Mouse (Mus musculus) neural tube, embryonic 14.5 days (tissue): Measurements from ENCODE around the gene Lpcat2. TPM values are rescaled to one million over a fixed set of nuclear protein-coding genes. Genes with fewer than 3 reads are reported as not detected.
"Not testable (repeated sequence)": the region's sequence is repeated elsewhere in the genome, so short reads cannot be mapped to it uniquely, and the experiment has no call there.

Experiments used
- ATAC-seq: fragments of 200-750 bp; cut with Nextera tagmentation; 2 replicates; pipeline ENCODE4 v1.8.0; 2017; ENCODE audit warnings: low read depth, mild to moderate bottlenecking, moderate TSS enrichment, moderate library complexity
- H3K27ac ChIP-seq: fragments of 300-500 bp; sonication (generic); 2 replicates; pipeline ENCODE4 v1.5.1; 2014; ENCODE audit warnings: low read depth, mild to moderate bottlenecking, control low read depth, low read length, moderate library complexity, mixed read lengths
- H3K27me3 ChIP-seq: fragments of 300-500 bp; sonication (generic); 2 replicates; pipeline ENCODE4 v1.6.1; 2014; ENCODE audit warnings: low read length; ENCODE audit not compliant: control insufficient read depth, insufficient read depth
- H3K36me3 ChIP-seq: fragments of 300-500 bp; sonication (generic); 2 replicates; pipeline ENCODE4 v1.6.1; 2014; ENCODE audit warnings: low read length, mixed read lengths; ENCODE audit not compliant: control insufficient read depth, insufficient read depth
- H3K4me1 ChIP-seq: fragments of 300-500 bp; sonication (generic); 2 replicates; pipeline ENCODE4 v1.6.1; 2014; ENCODE audit warnings: low read length; ENCODE audit not compliant: control insufficient read depth, insufficient read depth
- H3K4me2 ChIP-seq: fragments of 300-500 bp; sonication (generic); 2 replicates; pipeline ENCODE4 v1.6.1; 2014; ENCODE audit warnings: mild to moderate bottlenecking, low read depth, low read length, control low read depth
- H3K4me3 ChIP-seq: fragments of 300-500 bp; sonication (generic); 2 replicates; pipeline ENCODE4 v1.5.1; 2014; ENCODE audit warnings: low read depth, low read length, control low read depth, mixed read lengths
- H3K9ac ChIP-seq: fragments of 300-500 bp; sonication (generic); replicated peaks from 2 replicates; pipeline ENCODE4 v1.6.1; 2014; ENCODE audit warnings: low read depth, mild to moderate bottlenecking, control low read depth, low read length, mixed read lengths
- H3K9me3 ChIP-seq: fragments of 300-500 bp; sonication (generic); 2 replicates; pipeline ENCODE4 v1.6.1; 2016; ENCODE audit warnings: low read length; ENCODE audit not compliant: control insufficient read depth
- WGBS: fragments of 180-500 bp; shearing (Covaris S2); extraction: QIAGEN DNeasy Blood & Tissue Kit; methylation state at CpG from one replicate; pipeline ENCODE4 v1.1.7; 2014; 5-methylcytosine and 5-hydroxymethylcytosine counted together
- polyA plus RNA-seq: library from polyadenylated mRNA; unstranded; fragments of >200 nt; fragmentation: Nextera tagmentation; extraction: Ambion mirVana; gene quantifications from 2 replicates; pipeline ENCODE4 v1.2.1, GENCODE M21; 2014

Lpcat2 gene
- polyA plus RNA-seq, 1 experiment from 2014 or later: 13.1 TPM

- H3K4me3 ChIP-seq: no peak overlapping the region
- H3K27ac ChIP-seq: peak overlapping the region; percentile 52; the same call in 1 of the 2 replicates
- no peaks in the 10 kb centered on the region for H3K9me3 ChIP-seq
- no peak overlapping the region for H3K9ac ChIP-seq
- H3K36me3 ChIP-seq: no peaks in the 10 kb centered on the region
- 6% methylated on average over 7 of the region's 7 CpGs for WGBS
- peaks cover 19% of the 10 kb centered on the region; the same call in 1 of the 2 replicates for H3K4me1 ChIP-seq
- no peak overlapping the region for H3K4me2 ChIP-seq
- peak; percentile 68; the same call in 1 of the 2 replicates for ATAC-seq
- H3K27me3 ChIP-seq: no peaks in the 10 kb centered on the region
These were observed 15.1 kb downstream of the Lpcat2 start for GRCm38 (mm10) chr8:92870281-92870680.

GRCm38 (mm10) chr8:92872063-92872759 lies 17.1 kb downstream of the Lpcat2 start:
- H3K9me3 ChIP-seq: no peaks in the 10 kb centered on the region
- WGBS: 36% methylated on average over 10 of the region's 10 CpGs
- no peak overlapping the region for H3K4me2 ChIP-seq
- no peaks in the 10 kb centered on the region for H3K27me3 ChIP-seq
- peak overlapping the region; percentile 22; the same call in 1 of the 2 replicates for H3K27ac ChIP-seq
- no peak for ATAC-seq
- no peaks in the 10 kb centered on the region for H3K36me3 ChIP-seq
- H3K4me1 ChIP-seq: peaks cover 19% of the 10 kb centered on the region; the same call in 1 of the 2 replicates
- no peak overlapping the region for H3K9ac ChIP-seq
- H3K4me3 ChIP-seq: no peak overlapping the region

- 50% methylated on average over 10 of the region's 10 CpGs for WGBS
- no peak overlapping the region for H3K4me3 ChIP-seq
- H3K36me3 ChIP-seq: no peaks in the 10 kb centered on the region
- no peaks in the 10 kb centered on the region for H3K27me3 ChIP-seq
- no peak for ATAC-seq
- no peaks in the 10 kb centered on the region for H3K9me3 ChIP-seq
- H3K4me2 ChIP-seq: no peak overlapping the region
- H3K4me1 ChIP-seq: peaks cover 8% of the 10 kb centered on the region; the same call in 1 of the 2 replicates
- H3K27ac ChIP-seq: no peak overlapping the region
- H3K9ac ChIP-seq: no peak overlapping the region
These were observed 20.7 kb downstream of the Lpcat2 start for GRCm38 (mm10) chr8:92875795-92876194.

GRCm38 (mm10) chr8:92881247-92881646 lies 26.1 kb downstream of the Lpcat2 start:
- 72% methylated on average over 4 of the region's 4 CpGs for WGBS
- no peak overlapping the region for H3K9ac ChIP-seq
- no peaks in the 10 kb centered on the region for H3K36me3 ChIP-seq
- no peak overlapping the region for H3K27ac ChIP-seq
- H3K27me3 ChIP-seq: no peaks in the 10 kb centered on the region
- H3K4me2 ChIP-seq: no peak overlapping the region
- no peak for ATAC-seq
- no peaks in the 10 kb centered on the region for H3K9me3 ChIP-seq
- no peak overlapping the region for H3K4me3 ChIP-seq
- H3K4me1 ChIP-seq: no peaks in the 10 kb centered on the region

DNA sequence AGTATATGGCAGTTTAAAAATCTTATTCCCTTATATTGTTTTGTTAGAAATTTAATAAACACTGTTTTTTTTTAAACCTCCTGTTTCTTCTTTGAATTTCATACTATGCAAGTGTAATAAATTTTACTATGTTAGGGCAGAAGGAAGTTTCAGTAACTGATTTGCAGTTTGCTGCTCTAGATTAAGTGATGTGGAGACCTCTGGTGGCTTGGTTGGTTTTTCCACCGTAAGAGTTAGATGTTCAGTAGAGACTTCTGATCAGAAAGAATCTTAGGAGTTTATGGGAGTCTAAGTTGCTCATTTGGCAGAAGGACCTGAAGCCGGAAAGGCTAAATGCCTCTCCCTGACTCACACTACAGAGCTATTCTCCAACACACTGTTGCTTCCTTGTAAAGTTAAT lies 28.6 kb downstream of the Lpcat2 start:
- no peak for ATAC-seq
- H3K27ac ChIP-seq: no peak overlapping the region
- WGBS: 84% methylated on average over 2 of the region's 2 CpGs

GRCm38 (mm10) chr8:92892216-92892615 lies 37.1 kb downstream of the Lpcat2 start:
- H3K27me3 ChIP-seq, ATAC-seq, H3K4me1 ChIP-seq, H3K9me3 ChIP-seq, H3K4me3 ChIP-seq, H3K9ac ChIP-seq, H3K27ac ChIP-seq, H3K36me3 ChIP-seq, H3K4me2 ChIP-seq: not testable (repeated sequence)
- WGBS: 89% methylated on average over 3 of the region's 3 CpGs

More for the DNA sequence above, 28.6 kb downstream of the Lpcat2 start:
- H3K4me2 ChIP-seq: no peak overlapping the region
- no peaks in the 10 kb centered on the region for H3K9me3 ChIP-seq
- H3K36me3 ChIP-seq: no peaks in the 10 kb centered on the region
- H3K4me3 ChIP-seq: no peak overlapping the region
- no peaks in the 10 kb centered on the region for H3K4me1 ChIP-seq
- no peaks in the 10 kb centered on the region for H3K27me3 ChIP-seq
- H3K9ac ChIP-seq: no peak overlapping the region

DNA sequence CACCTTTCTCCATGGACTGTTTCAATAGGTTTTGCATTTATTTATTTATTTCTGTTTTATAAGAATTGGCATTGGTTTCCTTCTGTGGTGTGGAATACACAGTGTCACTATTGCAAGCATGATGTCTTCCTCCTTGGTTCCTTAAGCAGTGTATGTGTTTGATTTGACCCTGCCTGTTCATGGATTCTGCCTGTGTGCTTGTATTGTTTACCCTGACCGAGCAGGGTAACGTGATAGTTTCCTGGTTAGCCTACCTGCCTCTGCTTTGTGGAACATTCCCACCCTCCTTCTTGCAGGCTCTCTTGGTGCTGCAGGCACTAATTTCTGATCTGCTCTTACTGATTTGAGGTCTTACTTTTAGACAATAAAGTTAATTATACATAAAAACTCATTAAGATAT lies 38.7 kb downstream of the Lpcat2 start:
- Histone ChIP-seq H3K4me3 (no peak overlapping the region), H3K27ac (no peak overlapping the region), H3K4me1 (no peaks in the 10 kb centered on the region), H3K36me3 (0 out of 2 replicates have a peak, but pooled peaks cover 6% of the 10 kb centered on the region), H3K9ac (no peak overlapping the region), H3K9me3 (no peaks in the 10 kb centered on the region), H3K4me2 (no peak overlapping the region), H3K27me3 (no peaks in the 10 kb centered on the region)
- 90% methylated on average over 2 of the region's 2 CpGs for WGBS
- ATAC-seq: no peak

GRCm38 (mm10) chr8:92895053-92895452 lies 39.9 kb downstream of the Lpcat2 start:
- Histone ChIP-seq H3K9me3 (no peaks in the 10 kb centered on the region), H3K4me2 (no peak overlapping the region), H3K27me3 (no peaks in the 10 kb centered on the region), H3K4me1 (no peaks in the 10 kb centered on the region), H3K9ac (no peak overlapping the region), H3K36me3 (0 out of 2 replicates have a peak, but pooled peaks cover 3% of the 10 kb centered on the region), H3K27ac (no peak overlapping the region), H3K4me3 (no peak overlapping the region)
- WGBS: 70% methylated on average over 7 of the region's 7 CpGs
- ATAC-seq: no peak

- Histone ChIP-seq H3K9ac (no peak overlapping the region), H3K4me3 (no peak overlapping the region), H3K4me2 (no peak overlapping the region), H3K36me3 (no peaks in the 10 kb centered on the region), H3K4me1 (no peaks in the 10 kb centered on the region), H3K27ac (no peak overlapping the region), H3K27me3 (no peaks in the 10 kb centered on the region), H3K9me3 (no peaks in the 10 kb centered on the region)
- WGBS: 90% methylated on average over 1 of the region's 1 CpGs
- ATAC-seq: no peak
These were observed 40.9 kb downstream of the Lpcat2 start for GRCm38 (mm10) chr8:92896056-92896455.
